Mouse (Mus musculus) adrenal gland, adult 18-20 months (tissue): ENCODE data around the gene Srp72. TPM values are rescaled to one million over a fixed set of nuclear protein-coding genes. Genes with fewer than 3 reads are reported as not detected.

Experiments used
- DNase-seq, 2 experiments: peaks; one replicate each; pipeline ENCODE4 v3.0.0; 2021 to 2022; ENCODE audit warnings: low spot score in 2 of 2
- total RNA-seq, 2 experiments: library from RNA; stranded (reverse); gene quantifications; 1 replicate in 1 of 2; 2 replicates in 1 of 2; pipeline ENCODE4 v1.2.3; 2021

The Srp72 gene
- total RNA-seq, 2 experiments from 2014 or later: 115 to 139 TPM

GRCm38 (mm10) chr5:77039391-77039790, 64.9 kb downstream of the Srp72 start:
- DNase-seq: no peak

GRCm38 (mm10) chr5:77044362-77044761, 69.9 kb downstream of the Srp72 start:
- DNase-seq: no peak

Other genes starting within 250 kb of the Srp72 start
- 10 to 100 TPM; 14.8 to 16.2 TPM for gene Aasdh, start 69.2 kb upstream of the Srp72 start, total RNA-seq
- gene Paics, start 23.4 kb upstream of the Srp72 start, total RNA-seq: 100 to 1,000 TPM; 148 to 195 TPM
- gene Ppat, start 23.1 kb upstream of the Srp72 start, total RNA-seq: 10 to 100 TPM; 12.2 to 15.3 TPM
- gene Arl9, start 29.4 kb downstream of the Srp72 start, total RNA-seq: not detected
- gene Thegl, start 41.3 kb downstream of the Srp72 start, total RNA-seq: not detected
- 1 to 10 TPM; 2.4 to 3.3 TPM for gene Hopx, start 140.4 kb downstream of the Srp72 start, total RNA-seq
- gene Spink2, start 236.8 kb downstream of the Srp72 start, total RNA-seq: not detected